Mouse (Mus musculus) hindbrain, embryonic 14.5 days (tissue): ENCODE data around the gene Kmt5b. TPM values are rescaled to one million over a fixed set of nuclear protein-coding genes. Genes with fewer than 3 reads are reported as not detected.

ENCODE experiments used
- ATAC-seq: fragments of 200-750 bp; cut with Nextera tagmentation; 2 replicates; pipeline ENCODE4 v1.8.0; 2017; ENCODE audit warnings: moderate number of reproducible peaks, mild to moderate bottlenecking, moderate TSS enrichment, moderate library complexity; ENCODE audit not compliant: low FRiP score
- DNase-seq: peaks from one replicate; pipeline ENCODE4 v3.0.0-alpha.2; 2015; ENCODE audit warnings: low spot score
- H3K27ac ChIP-seq: fragments of 300-500 bp; sonication (generic); 2 replicates; pipeline ENCODE4 v1.5.1; 2014; ENCODE audit warnings: mild to moderate bottlenecking, moderate library complexity
- H3K27me3 ChIP-seq: fragments of 300-500 bp; sonication (generic); 2 replicates; pipeline ENCODE4 v1.6.1; 2014; ENCODE audit warnings: mild to moderate bottlenecking, low read length, mixed read lengths; ENCODE audit not compliant: control insufficient read depth, insufficient read depth
- H3K36me3 ChIP-seq: fragments of 300-500 bp; sonication (generic); replicated peaks from 2 replicates; pipeline ENCODE4 v1.6.1; 2014; ENCODE audit not compliant: control insufficient read depth, insufficient read depth
- H3K4me1 ChIP-seq: fragments of 300-500 bp; sonication (generic); replicated peaks from 2 replicates; pipeline ENCODE4 v1.6.1; 2014; ENCODE audit warnings: antibody characterized with exemption, low read length, mixed read lengths; ENCODE audit not compliant: control insufficient read depth, insufficient read depth
- H3K4me2 ChIP-seq: fragments of 300-500 bp; sonication (generic); replicated peaks from 2 replicates; pipeline ENCODE4 v1.6.1; 2014; ENCODE audit warnings: mild to moderate bottlenecking, moderate library complexity
- H3K4me3 ChIP-seq: fragments of 300-500 bp; sonication (generic); replicated peaks from 2 replicates; pipeline ENCODE4 v1.5.1; 2014; ENCODE audit warnings: mild to moderate bottlenecking, low read length
- H3K9ac ChIP-seq: fragments of 300-500 bp; sonication (generic); 2 replicates; pipeline ENCODE4 v1.6.1; 2014
- H3K9me3 ChIP-seq: fragments of 300-500 bp; sonication (generic); 2 replicates; pipeline ENCODE4 v1.6.1; 2016; ENCODE audit warnings: low read length; ENCODE audit not compliant: control insufficient read depth
- whole genome bisulfite sequencing: fragments of 180-500 bp; shearing (Covaris S2); extraction: QIAGEN DNeasy Blood & Tissue Kit; methylation state at CpG from one replicate; pipeline ENCODE4 v1.1.7; 2014; 5-methylcytosine and 5-hydroxymethylcytosine counted together
- polyA plus RNA-seq: library from polyadenylated mRNA; unstranded; fragments of >200 nt; fragmentation: Nextera tagmentation; extraction: Ambion mirVana; gene quantifications from 2 replicates; pipeline ENCODE4 v1.2.1, GENCODE M21; 2014

Kmt5b gene
- polyA plus RNA-seq, 1 experiment from 2014 or later = 57.9 TPM

DNA sequence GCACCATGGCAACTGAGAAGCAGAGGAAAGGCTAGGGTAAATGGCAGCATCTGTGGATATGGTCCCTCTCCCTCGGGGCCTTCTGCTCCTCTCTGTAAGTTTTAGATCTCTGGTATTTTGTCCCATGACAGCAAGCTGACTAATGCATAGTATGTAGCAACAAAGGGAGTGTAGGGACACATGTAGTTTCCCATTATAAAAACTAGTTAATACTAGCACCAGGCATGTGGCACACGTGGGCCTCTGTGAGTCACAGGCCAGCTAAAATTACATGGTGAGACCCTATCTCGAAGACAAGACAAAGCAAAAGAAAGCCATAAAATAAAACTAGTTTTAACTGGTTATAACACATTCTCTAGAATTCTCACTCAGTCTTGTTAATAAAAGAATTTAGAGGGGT lies 71.7 kb downstream of the Kmt5b start:
- no peak for ATAC-seq
- Histone ChIP-seq H3K9ac (no peak overlapping the region), H3K27me3 (no peaks in the 10 kb centered on the region), H3K36me3 (no peaks in the 10 kb centered on the region), H3K9me3 (no peaks in the 10 kb centered on the region), H3K4me3 (no peak overlapping the region), H3K27ac (no peak overlapping the region), H3K4me2 (no peak overlapping the region), H3K4me1 (no peaks in the 10 kb centered on the region)
- DNase-seq = no peak
- 80% methylated on average over 3 of the region's 3 CpGs for WGBS

GRCm38 (mm10) chr19:3839686-3840085 lies 72.5 kb downstream of the Kmt5b start:
- Histone ChIP-seq H3K4me3 (no peak overlapping the region), H3K9me3 (no peaks in the 10 kb centered on the region), H3K27me3 (no peaks in the 10 kb centered on the region), H3K36me3 (no peaks in the 10 kb centered on the region), H3K27ac (no peak overlapping the region), H3K4me1 (no peaks in the 10 kb centered on the region), H3K9ac (no peak overlapping the region), H3K4me2 (no peak overlapping the region)
- whole genome bisulfite sequencing = 73% methylated on average over 2 of the region's 2 CpGs
- DNase-seq = no peak
- no peak for ATAC-seq

DNA sequence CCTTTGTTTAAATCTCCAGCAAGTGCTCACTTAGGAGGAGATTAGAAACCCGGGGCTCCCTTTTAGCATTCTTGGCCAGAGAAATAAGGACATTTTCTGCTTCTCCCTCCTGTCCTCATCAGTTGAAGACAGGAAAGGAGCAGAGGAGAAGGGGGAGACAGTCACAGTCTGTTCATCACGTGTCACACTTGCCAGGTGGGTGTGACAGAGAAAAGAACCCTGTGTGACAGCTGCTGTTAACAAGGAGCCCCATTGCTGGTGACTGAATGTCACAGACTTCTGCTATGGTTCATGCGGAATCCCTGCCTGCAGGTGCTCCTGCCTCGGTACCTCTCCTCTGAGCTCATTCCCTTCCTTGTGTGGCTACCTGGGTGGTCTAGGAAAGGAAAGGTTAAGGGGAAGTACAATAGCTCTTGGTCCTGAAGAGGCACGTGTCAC lies 73.0 kb downstream of the Kmt5b start:
- no peak overlapping the region for H3K4me2 ChIP-seq
- no peak overlapping the region for H3K27ac ChIP-seq
- ATAC-seq (no peak), DNase-seq (no peak)
- no peaks in the 10 kb centered on the region for H3K4me1 ChIP-seq
- H3K36me3 ChIP-seq = no peaks in the 10 kb centered on the region
- no peak overlapping the region for H3K4me3 ChIP-seq
- H3K9me3 ChIP-seq = no peaks in the 10 kb centered on the region
- H3K9ac ChIP-seq = no peak overlapping the region
- 53% methylated on average over 5 of the region's 5 CpGs for WGBS
- H3K27me3 ChIP-seq = no peaks in the 10 kb centered on the region

GRCm38 (mm10) chr19:3840685-3841084 lies 73.5 kb downstream of the Kmt5b start:
- no peaks in the 10 kb centered on the region for H3K27me3 ChIP-seq
- ATAC-seq (no peak), DNase-seq (no peak)
- no peak overlapping the region for H3K9ac ChIP-seq
- no peaks in the 10 kb centered on the region for H3K36me3 ChIP-seq
- no peak overlapping the region for H3K4me3 ChIP-seq
- no peak overlapping the region for H3K4me2 ChIP-seq
- no peaks in the 10 kb centered on the region for H3K4me1 ChIP-seq
- H3K9me3 ChIP-seq = no peaks in the 10 kb centered on the region
- H3K27ac ChIP-seq = no peak overlapping the region
- WGBS = 84% methylated on average over 5 of the region's 5 CpGs

GRCm38 (mm10) chr19:3842359-3843148 lies 75.3 kb downstream of the Kmt5b start:
- Histone ChIP-seq H3K36me3 (no peaks in the 10 kb centered on the region), H3K9ac (no peak overlapping the region), H3K27me3 (no peaks in the 10 kb centered on the region), H3K4me3 (no peak overlapping the region), H3K4me2 (no peak overlapping the region), H3K27ac (no peak overlapping the region), H3K4me1 (no peaks in the 10 kb centered on the region), H3K9me3 (no peaks in the 10 kb centered on the region)
- ATAC-seq = no peak
- no peak for DNase-seq
- 46% methylated on average over 12 of the region's 12 CpGs for WGBS

DNA sequence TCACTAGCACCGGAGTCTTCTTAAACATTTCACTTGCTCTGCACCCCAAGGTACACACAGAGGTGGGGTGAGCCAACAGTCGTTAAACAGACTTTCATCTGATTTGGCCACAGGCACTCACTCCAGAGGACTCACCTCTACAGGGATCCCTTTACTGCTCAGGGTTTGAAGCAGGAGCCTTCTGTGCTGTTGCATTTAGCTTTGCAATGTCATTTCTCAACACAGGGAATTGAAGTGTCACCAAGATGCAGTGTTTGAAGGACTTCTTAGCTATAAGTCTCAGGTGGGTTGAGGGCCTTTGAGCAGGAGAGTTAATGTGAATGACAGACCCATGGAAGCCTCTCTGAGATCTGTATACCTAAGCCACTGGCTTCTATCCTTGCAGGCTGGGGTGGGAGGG lies 76.4 kb downstream of the Kmt5b start:
- Histone ChIP-seq H3K9ac (no peak overlapping the region), H3K27ac (no peak overlapping the region), H3K4me1 (no peaks in the 10 kb centered on the region), H3K36me3 (no peaks in the 10 kb centered on the region), H3K9me3 (no peaks in the 10 kb centered on the region), H3K27me3 (no peaks in the 10 kb centered on the region), H3K4me2 (no peak overlapping the region), H3K4me3 (no peak overlapping the region)
- 89% methylated on average over 2 of the region's 2 CpGs for WGBS
- DNase-seq (no peak), ATAC-seq (no peak)

DNA sequence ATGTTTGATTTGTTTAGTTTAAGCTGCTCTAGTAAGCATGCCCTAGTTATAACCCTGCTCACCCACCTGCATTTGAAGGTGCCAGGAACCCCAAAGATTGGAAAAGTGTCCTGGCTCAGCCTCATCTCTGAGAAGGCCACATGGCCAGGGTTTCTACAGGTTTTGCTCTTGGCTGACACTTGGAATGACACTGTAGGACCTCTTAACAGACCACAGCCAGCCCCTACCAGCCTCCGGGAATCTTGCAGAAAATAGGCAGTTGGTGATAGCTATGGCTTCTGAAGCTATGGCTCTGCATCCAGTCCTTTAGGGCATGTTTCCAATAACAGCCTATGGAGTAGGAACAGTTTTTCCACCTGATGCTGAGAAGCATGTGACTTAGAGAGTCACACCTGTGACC lies 77.6 kb downstream of the Kmt5b start:
- no peaks in the 10 kb centered on the region for H3K9me3 ChIP-seq
- no peaks in the 10 kb centered on the region for H3K36me3 ChIP-seq
- no peak overlapping the region for H3K4me3 ChIP-seq
- no peak overlapping the region for H3K4me2 ChIP-seq
- 93% methylated on average over 1 of the region's 1 CpGs for WGBS
- no peak overlapping the region for H3K9ac ChIP-seq
- DNase-seq (no peak), ATAC-seq (no peak)
- no peaks in the 10 kb centered on the region for H3K27me3 ChIP-seq
- H3K27ac ChIP-seq = no peak overlapping the region
- no peaks in the 10 kb centered on the region for H3K4me1 ChIP-seq

DNA sequence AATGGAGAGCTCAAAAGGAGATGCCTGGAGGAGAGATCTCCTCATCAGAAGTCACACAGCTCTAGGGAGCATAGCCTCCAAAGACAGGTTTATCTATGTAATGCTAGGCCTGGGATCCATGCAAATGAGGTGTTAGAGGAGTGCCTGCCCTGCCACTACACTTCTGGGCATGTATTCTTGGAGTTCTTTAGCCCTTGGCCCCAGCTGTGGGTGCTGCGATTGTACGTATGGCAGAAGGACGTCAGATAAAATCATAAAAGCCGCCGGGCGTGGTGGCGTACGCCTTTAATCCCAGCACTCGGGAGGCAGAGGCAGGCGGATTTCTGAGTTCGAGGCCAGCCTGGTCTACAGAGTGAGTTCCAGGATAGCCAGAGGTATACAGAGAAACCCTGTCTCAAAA lies 78.1 kb downstream of the Kmt5b start:
- Histone ChIP-seq H3K9me3 (no peaks in the 10 kb centered on the region), H3K4me2 (no peak overlapping the region), H3K27ac (no peak overlapping the region), H3K9ac (no peak overlapping the region), H3K27me3 (no peaks in the 10 kb centered on the region), H3K36me3 (no peaks in the 10 kb centered on the region), H3K4me3 (no peak overlapping the region), H3K4me1 (no peaks in the 10 kb centered on the region)
- WGBS = 95% methylated on average over 11 of the region's 11 CpGs
- DNase-seq (no peak), ATAC-seq (no peak)

DNA sequence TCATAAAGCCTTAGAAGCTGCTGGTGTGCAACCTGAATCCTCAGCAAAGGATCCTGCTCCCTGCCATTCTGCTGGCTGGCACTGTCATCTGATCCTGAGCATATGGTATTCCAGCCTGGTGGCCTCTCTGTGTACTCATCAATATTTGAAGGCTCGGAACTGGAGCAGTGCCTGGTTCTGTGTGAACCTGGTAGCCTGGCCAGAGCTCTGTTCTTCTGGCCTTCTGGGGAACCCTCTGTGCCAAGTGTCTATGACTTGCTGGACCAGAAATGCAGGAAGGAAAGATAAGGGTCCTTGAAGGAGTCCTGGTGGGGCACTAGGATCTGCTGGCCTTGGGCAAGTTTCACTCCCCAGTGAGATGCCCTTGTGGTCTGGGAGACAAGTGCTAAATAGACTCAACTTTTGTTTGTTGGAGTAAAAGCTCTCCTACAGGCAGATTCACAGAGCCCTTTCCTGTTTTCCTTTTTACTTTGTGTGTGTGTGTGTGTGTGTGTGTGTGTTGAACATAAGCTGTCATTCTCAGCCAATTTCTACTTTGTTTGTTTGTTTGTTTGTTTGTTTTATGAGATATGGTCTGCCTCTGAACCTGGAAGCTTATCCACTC lies 78.7 kb downstream of the Kmt5b start:
- Histone ChIP-seq H3K27me3 (no peaks in the 10 kb centered on the region), H3K27ac (no peak overlapping the region), H3K4me3 (no peak overlapping the region), H3K9me3 (no peaks in the 10 kb centered on the region), H3K9ac (no peak overlapping the region), H3K36me3 (no peaks in the 10 kb centered on the region), H3K4me2 (no peak overlapping the region), H3K4me1 (no peaks in the 10 kb centered on the region)
- DNase-seq (no peak), ATAC-seq (no peak)
- 71% methylated on average over 1 of the region's 1 CpGs for WGBS
